Mouse (Mus musculus) testis, adult 2 months (tissue): ENCODE measurements around the gene Rpp21.

Source experiments
- CTCF ChIP-seq: fragments of 200-500 bp; IDR thresholded peaks from 2 replicates; pipeline ENCODE4 v1.5.1; 2012; ENCODE audit warnings: low read depth, mild to moderate bottlenecking, inconsistent platforms, low read length, moderate library complexity; ENCODE audit not compliant: control insufficient read depth, insufficient read depth, insufficient replicate concordance
- POLR2A ChIP-seq: fragments of 200-500 bp; IDR thresholded peaks from 2 replicates; pipeline ENCODE4 v1.6.1; 2012; ENCODE audit warnings: low read depth, mild to moderate bottlenecking, inconsistent platforms, low read length, moderate library complexity; ENCODE audit not compliant: control insufficient read depth

DNA sequence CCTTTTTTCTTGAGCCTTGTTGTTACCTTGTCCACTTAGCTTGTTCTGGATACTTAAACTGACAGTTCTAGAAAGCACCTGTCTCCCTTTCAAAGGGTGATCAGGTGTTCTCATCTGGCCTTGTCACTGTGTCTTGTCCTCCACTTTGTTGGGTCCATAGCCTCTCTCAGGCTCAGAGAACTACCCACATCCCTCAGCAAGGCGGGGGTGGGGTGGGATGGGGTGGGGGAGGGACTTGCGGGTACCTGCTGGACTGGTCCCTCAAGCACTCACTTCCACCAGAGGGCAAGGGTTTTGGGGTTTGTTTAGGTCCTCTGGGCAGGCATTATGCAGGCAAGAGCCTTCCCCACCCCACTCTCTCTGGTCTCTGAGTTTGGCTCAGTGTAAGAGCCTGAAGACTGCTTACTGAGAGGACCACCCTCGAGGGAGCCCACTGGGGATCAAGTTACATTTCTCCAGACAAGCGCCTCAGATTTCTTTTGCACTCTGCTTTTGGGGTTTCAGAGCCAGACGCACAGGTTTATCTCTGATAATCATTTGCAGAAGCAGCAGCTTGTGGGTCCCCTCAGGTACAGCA is 17.1 kb downstream of the Rpp21 start:
- TF ChIP-seq POLR2A (no peak), CTCF (no peak)
